Mouse (Mus musculus) left cerebral cortex, postnatal 25 days (tissue): ENCODE measurements around the gene Fam20c. TPM values are rescaled to one million over a fixed set of nuclear protein-coding genes. Genes with fewer than 3 reads are reported as not detected.

Experiments used
- DNase-seq, 2 experiments: peaks; one replicate each; pipeline ENCODE4 v3.0.0; 2022; ENCODE audit warnings: low spot score in 2 of 2, mixed read lengths in 1 of 2
- intact Hi-C: fragments of 180-260 bp; cut with DNase I; formaldehyde crosslinking; loops from one replicate; pipeline ENCODE4 v1.15.1; 2025
- total RNA-seq, 2 experiments: library from RNA; stranded (reverse); gene quantifications; 2 replicates each; pipeline ENCODE4 v1.2.3; 2021

The Fam20c gene
- total RNA-seq, 2 experiments from 2014 or later: 39.0 to 40.2 TPM

DNA sequence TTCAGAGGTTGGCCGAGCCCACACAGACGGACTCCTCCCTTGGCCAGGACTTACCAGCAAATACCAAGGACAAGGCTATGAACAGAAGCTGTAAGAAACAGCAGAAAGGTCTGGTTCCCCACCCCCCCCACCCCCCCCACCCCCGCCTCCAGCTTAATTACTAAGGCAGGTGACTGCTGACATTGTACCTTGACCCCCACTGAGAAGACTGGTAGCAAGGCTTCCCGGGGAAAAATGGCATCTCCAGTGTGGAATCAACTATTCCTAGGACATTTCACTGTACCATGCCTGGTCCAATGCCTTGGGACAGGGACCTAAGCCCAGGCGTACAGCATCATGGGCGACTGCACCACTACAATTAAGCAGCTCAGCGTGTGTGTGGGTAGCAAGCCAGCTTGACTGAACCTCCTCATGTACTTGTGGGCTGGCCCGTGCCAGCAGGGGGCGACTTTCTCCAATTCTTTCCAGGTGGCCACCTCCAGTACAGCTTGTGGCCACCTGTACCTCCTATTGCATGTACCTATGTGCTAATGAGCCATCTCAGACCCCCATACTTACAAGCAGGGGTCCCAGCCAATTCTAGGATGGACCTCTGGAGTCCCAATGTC, 102.8 kb downstream of the Fam20c start:
- intact Hi-C loops: loop anchor here (1.0 kb wide), 1 partner anchor 138 kb away; no protein-coding TSS in a partner anchor
- DNase-seq: peak; percentile 81 to 88

DNA sequence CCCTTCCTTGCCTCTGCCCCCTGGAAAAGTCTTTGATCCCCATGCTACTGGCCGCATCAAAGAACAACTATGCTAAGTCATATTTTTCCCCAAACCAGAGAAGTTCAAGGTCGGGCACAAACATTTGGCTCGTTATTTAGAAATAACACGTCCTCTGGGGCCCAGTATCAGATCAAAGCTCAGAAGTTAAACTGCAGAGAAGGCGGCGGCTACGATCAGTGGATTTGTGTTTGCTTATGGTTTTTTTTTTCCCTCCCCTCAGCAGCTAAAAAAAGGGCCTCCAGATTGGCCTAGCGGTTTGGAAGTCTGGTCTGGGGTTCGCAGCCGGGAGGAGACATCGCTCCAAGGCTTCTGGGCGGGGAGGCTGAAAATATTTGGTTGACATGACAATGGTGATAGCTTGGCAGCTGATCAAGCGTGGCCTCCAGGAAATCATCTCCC, 103.5 kb downstream of the Fam20c start:
- intact Hi-C loops: loop anchor here (1.0 kb wide), 1 partner anchor 137 kb away; no protein-coding TSS in a partner anchor

More for the DNA sequence above, 103.5 kb downstream of the Fam20c start:
- DNase-seq: no peak

Other genes with a start within 250 kb of the Fam20c start
- gene 1700123K08Rik, start 189.8 kb upstream of the Fam20c start, total RNA-seq: not detected
- 10 to 100 TPM; 26.2 to 29.1 TPM for gene Zfp68, start 134.8 kb upstream of the Fam20c start, total RNA-seq
- gene A430033K04Rik, start 131.7 kb upstream of the Fam20c start, total RNA-seq: 10 to 100 TPM; 15.5 to 15.9 TPM
- not detected for gene Gm5294, start 65.6 kb downstream of the Fam20c start, total RNA-seq
- 10 to 100 TPM; 52.5 to 54.9 TPM for gene Pdgfa, start 242.9 kb downstream of the Fam20c start, total RNA-seq